Mouse (Mus musculus) liver, adult 2 months (tissue): Measurements from ENCODE around the gene Ppp1r1b. TPM values are rescaled to one million over a fixed set of nuclear protein-coding genes. Genes with fewer than 3 reads are reported as not detected.

Source experiments
- DNase-seq: peaks from one replicate; pipeline ENCODE4 v3.0.0-alpha.2; 2011; ENCODE audit warnings: low read depth, low spot score; ENCODE audit errors: extremely low read depth
- H3K27ac ChIP-seq: fragments of 200-500 bp; replicated peaks from 2 replicates; pipeline ENCODE4 v1.5.1; 2012; ENCODE audit warnings: low read depth, mild to moderate bottlenecking, control low read depth, inconsistent platforms, low read length; ENCODE audit not compliant: insufficient read depth
- H3K27me3 ChIP-seq: fragments of 200-500 bp; 2 replicates; pipeline ENCODE4 v1.6.1; 2012; ENCODE audit warnings: mild to moderate bottlenecking, moderate library complexity, low read length, inconsistent platforms; ENCODE audit not compliant: control insufficient read depth, insufficient read depth
- H3K36me3 ChIP-seq: fragments of 200-500 bp; 2 replicates; pipeline ENCODE4 v1.6.1; 2012; ENCODE audit warnings: low read length, inconsistent platforms; ENCODE audit not compliant: control insufficient read depth, insufficient read depth
- H3K4me1 ChIP-seq: fragments of 200-500 bp; 2 replicates; pipeline ENCODE4 v1.6.1; 2011; ENCODE audit warnings: low read length; ENCODE audit not compliant: control insufficient read depth, insufficient read depth
- H3K4me3 ChIP-seq: fragments of 200-500 bp; 2 replicates; pipeline ENCODE4 v1.5.1; 2011; ENCODE audit warnings: low read depth, mild to moderate bottlenecking, control low read depth, low read length, moderate library complexity; ENCODE audit not compliant: insufficient read depth
- H3K79me2 ChIP-seq: fragments of 200-500 bp; 2 replicates; pipeline ENCODE4 v1.6.1; 2012; ENCODE audit warnings: inconsistent platforms, mild to moderate bottlenecking, low read length, moderate library complexity; ENCODE audit not compliant: control insufficient read depth, insufficient read depth
- H3K9ac ChIP-seq: fragments of 200-500 bp; 2 replicates; pipeline ENCODE4 v1.6.1; 2012; ENCODE audit warnings: low read depth, mild to moderate bottlenecking, control low read depth, inconsistent platforms, low read length
- CTCF ChIP-seq: fragments of 200-500 bp; IDR thresholded peaks from 2 replicates; pipeline ENCODE4 v1.5.1; 2011; ENCODE audit warnings: low read depth, low read length, control low read depth
- POLR2A ChIP-seq: fragments of 200-500 bp; IDR thresholded peaks from 2 replicates; pipeline ENCODE4 v1.6.1; 2011; ENCODE audit warnings: low read length, control low read depth; ENCODE audit not compliant: insufficient read depth; ENCODE audit errors: extremely low read depth
- WGBS: fragments of 180-500 bp; shearing (Covaris S2); methylation state at CpG from one replicate; pipeline ENCODE4 v1.1.7; 2018; 5-methylcytosine and 5-hydroxymethylcytosine counted together
- polyA plus RNA-seq: library from polyadenylated mRNA; depleted of rRNA; stranded (reverse); fragments of >200 nt; gene quantifications from 2 replicates; pipeline ENCODE4 v1.2.3, GENCODE M21; 2012; rRNA removed
- total RNA-seq: library from RNA; depleted of rRNA; stranded (reverse); fragments of >200 nt; gene quantifications from 2 replicates; pipeline ENCODE4 v1.2.3, GENCODE M21; 2014; rRNA removed

The Ppp1r1b gene
- total RNA-seq: 0.55 and 0.87 TPM in 2 replicates
- polyA plus RNA-seq: 2.8 and 4.3 TPM in 2 replicates

DNA sequence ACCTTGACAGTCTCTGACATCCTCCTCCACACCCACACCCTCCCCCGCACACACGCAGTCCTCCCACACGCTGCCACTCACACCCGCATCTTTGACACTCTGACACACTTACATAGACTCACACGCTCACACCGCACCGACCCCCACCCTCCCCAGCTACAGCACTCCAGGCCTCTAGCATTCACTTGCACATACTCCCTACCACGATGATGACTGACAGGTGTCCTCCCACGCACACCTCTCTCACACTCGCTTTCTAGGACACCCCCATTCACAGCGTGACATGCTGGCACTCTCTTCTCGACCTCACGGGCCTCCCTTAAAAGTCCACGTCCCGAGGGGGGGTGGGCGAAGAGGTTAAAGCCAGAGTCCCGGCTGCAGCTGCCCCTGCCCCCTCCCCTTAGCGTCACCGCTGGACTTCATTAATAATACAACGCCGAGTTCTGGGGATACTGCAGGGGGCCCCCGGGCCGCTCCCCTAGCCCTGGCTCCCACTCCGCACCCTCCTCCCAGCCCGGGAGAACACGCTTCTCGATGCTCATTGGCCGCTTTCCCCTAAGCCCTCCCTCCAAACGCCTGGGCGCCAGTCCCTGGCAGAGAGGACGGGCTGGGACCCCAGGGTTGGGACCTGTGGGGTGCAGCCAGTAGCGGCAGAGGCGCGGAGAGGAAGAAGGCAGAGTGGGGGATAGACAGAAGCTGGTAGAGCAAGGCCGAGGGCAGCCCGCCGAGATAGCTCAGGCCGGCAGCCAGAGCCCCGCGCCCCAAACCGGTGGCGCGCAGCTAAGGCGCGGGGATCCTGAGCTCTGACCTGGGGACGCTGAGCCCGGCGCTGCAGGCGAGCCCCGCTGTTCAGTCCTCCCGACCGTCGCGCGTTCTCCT lies at the start of gene Ppp1r1b:
TSS of gene Ppp1r1b (plus strand) at position 322 of the 879 bp plus-strand sequence.
- H3K27ac ChIP-seq: no peak within 1 kb of the TSS
- 3% methylated on average over 55 of the region's 55 CpGs for WGBS
- H3K79me2 ChIP-seq: no peaks in the 10 kb centered on the region
- H3K4me1 ChIP-seq: no peaks in the 10 kb centered on the region; the same call in 1 of the 2 replicates
- H3K4me3 ChIP-seq: peak within 1 kb of the TSS; percentile 33; the same call in 1 of the 2 replicates
- DNase-seq: no peak
- H3K9ac ChIP-seq: peak within 1 kb of the TSS; percentile 43
- no peaks in the 10 kb centered on the region for H3K36me3 ChIP-seq
- peaks cover 23% of the 10 kb centered on the region for H3K27me3 ChIP-seq
- no peak for TF ChIP-seq CTCF
- no peak for TF ChIP-seq POLR2A

DNA sequence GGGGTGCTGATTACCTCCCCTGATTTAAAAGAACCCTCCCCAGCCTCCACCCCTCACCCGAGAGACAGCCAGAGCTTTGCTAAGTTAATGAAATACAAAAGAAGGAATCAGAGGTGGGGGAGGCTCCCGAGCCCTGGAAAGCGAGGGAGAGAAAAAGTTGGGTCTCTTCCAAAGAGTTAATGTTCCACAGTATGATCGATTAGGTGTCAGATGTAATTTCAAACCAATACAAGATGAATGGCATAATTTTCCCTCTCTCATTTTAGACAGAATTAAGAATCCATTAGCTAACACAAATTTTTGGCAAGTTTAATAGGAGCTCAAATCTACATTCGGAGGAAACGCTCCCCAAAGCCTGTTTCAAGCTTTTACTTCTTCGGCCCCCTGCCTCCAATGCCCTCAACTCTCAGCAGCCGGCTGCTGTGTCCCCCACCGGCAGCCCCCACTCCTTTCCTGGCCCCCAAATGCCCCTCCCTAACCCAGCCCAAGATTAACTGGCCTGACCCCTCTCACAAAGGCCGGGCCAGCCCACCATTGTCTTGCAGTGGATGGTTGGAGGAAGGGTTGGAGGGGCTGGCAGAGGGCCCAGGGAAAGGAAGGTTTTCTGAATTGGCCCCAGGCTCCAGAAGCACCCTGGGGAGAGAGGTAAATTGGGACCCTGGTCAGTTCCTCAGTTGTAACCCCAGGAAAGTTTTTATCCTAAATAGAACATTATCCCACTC lies 49.6 kb upstream of the Ppp1r1b start:
- Histone ChIP-seq H3K4me3 (peak overlapping the region; percentile 6), H3K9ac (peak overlapping the region; percentile 68), H3K36me3 (no peaks in the 10 kb centered on the region), H3K27me3 (no peaks in the 10 kb centered on the region), H3K4me1 (peaks cover 30% of the 10 kb centered on the region), H3K27ac (peak overlapping the region; percentile 100), H3K79me2 (peaks cover 5% of the 10 kb centered on the region; the same call in 1 of the 2 replicates)
- DNase-seq: peak; percentile 92
- TF ChIP-seq POLR2A (no peak), CTCF (no peak)
- 8% methylated on average over 10 of the region's 10 CpGs for whole genome bisulfite sequencing

DNA sequence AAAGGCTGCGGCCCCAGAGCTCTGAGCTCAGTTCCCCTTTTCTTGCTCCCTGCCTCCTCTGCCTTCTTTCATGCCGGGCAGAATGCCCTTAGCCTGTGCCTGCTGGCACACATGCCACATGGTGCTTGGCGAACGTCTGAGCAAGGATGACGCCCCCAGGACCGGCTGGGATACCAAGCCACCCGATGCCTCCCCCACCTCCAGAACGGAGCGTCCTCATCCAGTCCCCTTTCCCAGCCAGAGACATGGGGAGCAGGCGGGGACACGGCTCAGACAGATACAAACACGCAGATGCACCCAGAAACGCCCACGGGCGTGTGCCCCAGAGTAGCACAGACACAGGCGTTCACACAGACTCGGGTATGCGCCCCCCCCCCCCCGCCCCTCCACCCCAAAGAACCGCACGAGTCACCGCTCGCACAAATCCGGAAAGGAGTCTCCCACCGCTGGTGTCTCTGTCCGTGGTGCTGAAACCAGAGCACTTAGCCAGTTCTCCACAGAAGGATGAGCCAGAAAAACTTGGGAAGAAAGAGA lies 34.3 kb upstream of the Ppp1r1b start:
- TF ChIP-seq POLR2A (no peak), CTCF (no peak)
- Histone ChIP-seq H3K27me3 (peaks cover 6% of the 10 kb centered on the region), H3K9ac (no peak overlapping the region), H3K36me3 (no peaks in the 10 kb centered on the region), H3K4me3 (no peak overlapping the region), H3K4me1 (no peaks in the 10 kb centered on the region), H3K27ac (no peak overlapping the region), H3K79me2 (no peaks in the 10 kb centered on the region)
- no peak for DNase-seq
- WGBS: 4% methylated on average over 26 of the region's 26 CpGs

DNA sequence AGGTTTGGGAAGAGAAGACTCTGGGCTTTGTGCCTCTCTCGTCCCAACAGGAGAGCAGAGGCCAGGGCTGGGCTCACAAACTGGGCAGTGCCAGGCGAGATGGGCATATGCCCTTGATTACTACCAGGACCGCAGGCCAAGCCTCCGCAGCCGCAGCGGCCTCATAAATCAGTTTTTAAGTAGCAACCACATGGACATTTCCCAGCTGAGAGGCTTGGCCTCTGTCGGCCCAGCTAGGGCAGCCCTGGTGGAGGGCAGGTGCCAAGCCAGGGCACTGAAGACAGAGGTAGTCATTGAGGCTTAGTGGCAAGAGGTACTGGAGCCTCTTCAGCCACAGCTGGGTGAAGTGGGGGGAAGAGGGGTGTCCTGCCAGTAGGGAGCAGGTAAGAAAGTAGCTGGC lies 30.7 kb upstream of the Ppp1r1b start:
- DNase-seq: no peak
- no peak for TF ChIP-seq CTCF
- no peak for TF ChIP-seq POLR2A
- Histone ChIP-seq H3K36me3 (no peaks in the 10 kb centered on the region), H3K4me1 (no peaks in the 10 kb centered on the region), H3K9ac (no peak overlapping the region), H3K27me3 (peaks cover 14% of the 10 kb centered on the region), H3K79me2 (no peaks in the 10 kb centered on the region), H3K4me3 (no peak overlapping the region), H3K27ac (no peak overlapping the region)
- 14% methylated on average over 7 of the region's 7 CpGs for WGBS

DNA sequence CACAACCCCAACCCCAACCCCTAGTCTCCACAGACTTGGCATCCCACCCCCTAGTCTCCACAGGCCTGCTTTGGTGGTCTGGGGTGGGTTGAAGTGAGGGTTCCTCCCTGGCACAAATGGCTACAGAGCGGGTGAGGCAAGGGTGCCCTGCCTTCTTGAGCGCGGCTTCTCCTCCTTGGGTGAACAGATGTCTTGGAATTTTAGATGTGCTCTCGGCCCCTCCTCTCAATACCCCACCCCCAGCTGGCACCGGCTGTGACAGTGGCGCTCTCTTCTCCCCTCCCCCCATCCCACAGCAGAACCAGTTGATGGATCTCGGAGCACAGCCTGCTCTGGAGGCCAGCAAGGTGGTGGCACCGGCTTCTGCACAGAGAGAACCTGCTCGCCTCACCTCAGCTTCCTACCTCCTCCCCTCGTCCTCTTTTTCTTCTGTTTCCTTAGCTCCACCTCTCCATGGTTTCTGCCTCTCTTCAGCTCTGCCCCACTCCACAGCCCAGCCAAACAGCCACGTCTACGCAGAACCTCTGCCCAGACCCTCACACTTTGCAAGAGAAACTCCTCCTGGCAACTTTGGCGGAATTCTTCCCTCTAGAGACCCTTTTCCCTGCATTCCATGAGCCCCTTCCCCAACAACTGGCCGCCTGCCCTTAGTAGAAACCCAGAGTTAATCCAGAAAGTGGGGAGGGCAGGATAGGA lies 29.6 kb upstream of the Ppp1r1b start:
- H3K79me2 ChIP-seq: no peaks in the 10 kb centered on the region
- no peak for TF ChIP-seq CTCF
- no peak for TF ChIP-seq POLR2A
- H3K36me3 ChIP-seq: no peaks in the 10 kb centered on the region
- H3K4me1 ChIP-seq: no peaks in the 10 kb centered on the region
- peaks cover 20% of the 10 kb centered on the region for H3K27me3 ChIP-seq
- no peak for DNase-seq
- no peak overlapping the region for H3K9ac ChIP-seq
- 5% methylated on average over 14 of the region's 14 CpGs for WGBS
- no peak overlapping the region for H3K27ac ChIP-seq
- no peak overlapping the region for H3K4me3 ChIP-seq
